Mouse (Mus musculus) kidney, postnatal 0 days (tissue): ENCODE results near the gene Hs3st1. TPM values are rescaled to one million over a fixed set of nuclear protein-coding genes. Genes with fewer than 3 reads are reported as not detected.

Experiments used
- ATAC-seq: fragments of 200-750 bp; cut with Nextera tagmentation; replicated peaks from 2 replicates; pipeline ENCODE4 v1.8.0; 2017; ENCODE audit warnings: low read depth, moderate number of reproducible peaks, moderate TSS enrichment, moderate library complexity; ENCODE audit not compliant: low FRiP score
- DNase-seq: peaks from one replicate; pipeline ENCODE4 v3.0.0-alpha.2; 2016; ENCODE audit warnings: low spot score
- H3K27ac ChIP-seq: fragments of 300-500 bp; sonication (generic); 2 replicates; pipeline ENCODE4 v1.5.1; 2014; ENCODE audit warnings: mild to moderate bottlenecking
- H3K27me3 ChIP-seq: fragments of 300-500 bp; sonication (generic); 2 replicates; pipeline ENCODE4 v1.6.1; 2014; ENCODE audit warnings: low read length, mixed read lengths; ENCODE audit not compliant: insufficient read depth
- H3K36me3 ChIP-seq: fragments of 300-500 bp; sonication (generic); 2 replicates; pipeline ENCODE4 v1.6.1; 2014; ENCODE audit warnings: low read length, mixed read lengths; ENCODE audit not compliant: insufficient read depth
- H3K4me1 ChIP-seq: fragments of 300-500 bp; sonication (generic); replicated peaks from 2 replicates; pipeline ENCODE4 v1.6.1; 2014; ENCODE audit warnings: antibody characterized with exemption, low read length, mixed read lengths; ENCODE audit not compliant: insufficient read depth
- H3K4me2 ChIP-seq: fragments of 300-500 bp; sonication (generic); 2 replicates; pipeline ENCODE4 v1.6.1; 2014; ENCODE audit warnings: mild to moderate bottlenecking, low read length, moderate library complexity, mixed read lengths
- H3K4me3 ChIP-seq: fragments of 300-500 bp; sonication (generic); replicated peaks from 2 replicates; pipeline ENCODE4 v1.5.1; 2014; ENCODE audit warnings: low read depth, low read length
- H3K9ac ChIP-seq: fragments of 300-500 bp; sonication (generic); 2 replicates; pipeline ENCODE4 v1.6.1; 2014; ENCODE audit warnings: low read depth, low read length
- H3K9me3 ChIP-seq: fragments of 300-500 bp; sonication (generic); replicated peaks from 2 replicates; pipeline ENCODE4 v1.6.1; 2016; ENCODE audit warnings: low read length, inconsistent platforms, mixed read lengths
- CTCF ChIP-seq: IDR thresholded peaks from 2 replicates; pipeline ENCODE4 v1.5.1; 2016; ENCODE audit warnings: antibody characterized with exemption, low read depth, mild to moderate bottlenecking, moderate library complexity
- WGBS: fragments of 180-500 bp; shearing (Covaris S2); extraction: QIAGEN DNeasy Blood & Tissue Kit; methylation state at CpG from one replicate; pipeline ENCODE4 v1.1.7; 2014; 5-methylcytosine and 5-hydroxymethylcytosine counted together
- polyA plus RNA-seq: library from polyadenylated mRNA; unstranded; fragments of >200 nt; fragmentation: Nextera tagmentation; extraction: Ambion mirVana; gene quantifications from 2 replicates; pipeline ENCODE4 v1.2.1, GENCODE M21; 2015

The Hs3st1 gene
- polyA plus RNA-seq, 1 experiment from 2014 or later = 6.4 TPM

- DNase-seq (no peak), ATAC-seq (no peak; the same call in 1 of the 2 replicates)
- Histone ChIP-seq H3K4me3 (peak overlapping the region; percentile 57), H3K27me3 (0 out of 2 replicates have a peak, but pooled peaks cover 4% of the 10 kb centered on the region), H3K27ac (no peak overlapping the region), H3K36me3 (no peaks in the 10 kb centered on the region), H3K4me1 (no peaks in the 10 kb centered on the region), H3K9me3 (no peaks in the 10 kb centered on the region), H3K4me2 (peak overlapping the region; percentile 95), H3K9ac (0 out of 2 replicates have a peak overlapping the region, but pooled peaks have one; percentile 46)
- TF ChIP-seq CTCF = no peak
- WGBS = under 1% methylated on average over 28 of the region's 28 CpGs
Measured at GRCm38 (mm10) chr5:39644827-39645380, 110.4 kb downstream of the Hs3st1 start.

GRCm38 (mm10) chr5:39643924-39644826, 111.1 kb downstream of the Hs3st1 start:
- no peaks in the 10 kb centered on the region for H3K36me3 ChIP-seq
- no peaks in the 10 kb centered on the region for H3K4me1 ChIP-seq
- H3K27ac ChIP-seq = no peak overlapping the region
- H3K27me3 ChIP-seq = 0 out of 2 replicates have a peak, but pooled peaks cover 4% of the 10 kb centered on the region
- peak overlapping the region; percentile 95 for H3K4me2 ChIP-seq
- peak; percentile 96 for DNase-seq
- H3K9ac ChIP-seq = 0 out of 2 replicates have a peak overlapping the region, but pooled peaks have one; percentile 46
- peak; percentile 73 for TF ChIP-seq CTCF
- H3K4me3 ChIP-seq = peak overlapping the region; percentile 57
- 1% methylated on average over 52 of the region's 56 CpGs for WGBS
- ATAC-seq = peak; percentile 95
- no peaks in the 10 kb centered on the region for H3K9me3 ChIP-seq

GRCm38 (mm10) chr5:39643260-39643923, 111.9 kb downstream of the Hs3st1 start:
- no peak for TF ChIP-seq CTCF
- ATAC-seq (no peak), DNase-seq (no peak)
- H3K9ac ChIP-seq = no peak overlapping the region
- H3K4me1 ChIP-seq = no peaks in the 10 kb centered on the region
- H3K36me3 ChIP-seq = no peaks in the 10 kb centered on the region
- H3K27me3 ChIP-seq = 0 out of 2 replicates have a peak, but pooled peaks cover 4% of the 10 kb centered on the region
- peak overlapping the region; percentile 95 for H3K4me2 ChIP-seq
- 3% methylated on average over 22 of the region's 22 CpGs for WGBS
- no peaks in the 10 kb centered on the region for H3K9me3 ChIP-seq
- peak overlapping the region; percentile 57 for H3K4me3 ChIP-seq
- H3K27ac ChIP-seq = no peak overlapping the region

GRCm38 (mm10) chr5:39642222-39642770, 113.0 kb downstream of the Hs3st1 start:
- Histone ChIP-seq H3K9ac (no peak overlapping the region), H3K27ac (no peak overlapping the region), H3K4me3 (no peak overlapping the region), H3K4me1 (no peaks in the 10 kb centered on the region), H3K4me2 (no peak overlapping the region), H3K27me3 (0 out of 2 replicates have a peak, but pooled peaks cover 4% of the 10 kb centered on the region), H3K9me3 (no peaks in the 10 kb centered on the region), H3K36me3 (no peaks in the 10 kb centered on the region)
- ATAC-seq (no peak), DNase-seq (no peak)
- TF ChIP-seq CTCF = no peak
- WGBS = 73% methylated on average over 6 of the region's 6 CpGs

- peak; percentile 85 for TF ChIP-seq CTCF
- no peak overlapping the region for H3K9ac ChIP-seq
- ATAC-seq (0 out of 2 replicates have a peak, but pooled peaks have one; percentile 53), DNase-seq (peak; percentile 78)
- H3K4me3 ChIP-seq = no peak overlapping the region
- 43% methylated on average over 10 of the region's 10 CpGs for WGBS
- H3K27ac ChIP-seq = no peak overlapping the region
- no peaks in the 10 kb centered on the region for H3K36me3 ChIP-seq
- no peaks in the 10 kb centered on the region for H3K9me3 ChIP-seq
- 0 out of 2 replicates have a peak, but pooled peaks cover 4% of the 10 kb centered on the region for H3K27me3 ChIP-seq
- H3K4me2 ChIP-seq = no peak overlapping the region
- no peaks in the 10 kb centered on the region for H3K4me1 ChIP-seq
Measured at GRCm38 (mm10) chr5:39639438-39640177, 115.7 kb downstream of the Hs3st1 start.
